Mouse (Mus musculus) G1E (cell line): ENCODE data around the gene Pknox2.

Source experiments
- CTCF ChIP-seq: IDR thresholded peaks from 2 replicates; pipeline ENCODE4 v1.5.1; 2012; ENCODE audit warnings: low read depth, low read length, inconsistent platforms, mixed read lengths
- GATA1 ChIP-seq: IDR thresholded peaks from 2 replicates; pipeline ENCODE4 v1.6.1; 2012; ENCODE audit warnings: borderline replicate concordance, low read length, inconsistent platforms, mixed read lengths
- GATA2 ChIP-seq: IDR thresholded peaks from 2 replicates; pipeline ENCODE4 v1.6.1; 2012; ENCODE audit warnings: low read depth, low read length, inconsistent platforms, borderline replicate concordance
- POLR2AphosphoS5 ChIP-seq: IDR thresholded peaks from 2 replicates; pipeline ENCODE4 v1.6.1; 2012; ENCODE audit warnings: low read depth, low read length, inconsistent platforms; ENCODE audit not compliant: insufficient replicate concordance
- TAL1 ChIP-seq: conservative IDR thresholded peaks from 2 replicates; pipeline ENCODE4 v1.6.1; 2012; ENCODE audit warnings: low read depth, low read length, inconsistent platforms, mixed read lengths

- TF ChIP-seq CTCF (no peak), TAL1 (no peak), GATA1 (no peak), GATA2 (no peak), POLR2AphosphoS5 (no peak)
These were observed 32.4 kb upstream of the Pknox2 start for GRCm38 (mm10) chr9:37179596-37179995.
